Mouse (Mus musculus) colon, adult 2 months (tissue): ENCODE data around the gene Slc35f3. TPM values are rescaled to one million over a fixed set of nuclear protein-coding genes. Genes with fewer than 3 reads are reported as not detected.

Experiments used
- polyA plus RNA-seq: library from polyadenylated mRNA; depleted of rRNA; stranded (reverse); fragments of >200 nt; gene quantifications from 2 replicates; pipeline ENCODE4 v1.2.3, GENCODE M21; 2012; rRNA removed

Slc35f3 gene
- polyA plus RNA-seq = 0.07 and 0.10 TPM in 2 replicates

DNA sequence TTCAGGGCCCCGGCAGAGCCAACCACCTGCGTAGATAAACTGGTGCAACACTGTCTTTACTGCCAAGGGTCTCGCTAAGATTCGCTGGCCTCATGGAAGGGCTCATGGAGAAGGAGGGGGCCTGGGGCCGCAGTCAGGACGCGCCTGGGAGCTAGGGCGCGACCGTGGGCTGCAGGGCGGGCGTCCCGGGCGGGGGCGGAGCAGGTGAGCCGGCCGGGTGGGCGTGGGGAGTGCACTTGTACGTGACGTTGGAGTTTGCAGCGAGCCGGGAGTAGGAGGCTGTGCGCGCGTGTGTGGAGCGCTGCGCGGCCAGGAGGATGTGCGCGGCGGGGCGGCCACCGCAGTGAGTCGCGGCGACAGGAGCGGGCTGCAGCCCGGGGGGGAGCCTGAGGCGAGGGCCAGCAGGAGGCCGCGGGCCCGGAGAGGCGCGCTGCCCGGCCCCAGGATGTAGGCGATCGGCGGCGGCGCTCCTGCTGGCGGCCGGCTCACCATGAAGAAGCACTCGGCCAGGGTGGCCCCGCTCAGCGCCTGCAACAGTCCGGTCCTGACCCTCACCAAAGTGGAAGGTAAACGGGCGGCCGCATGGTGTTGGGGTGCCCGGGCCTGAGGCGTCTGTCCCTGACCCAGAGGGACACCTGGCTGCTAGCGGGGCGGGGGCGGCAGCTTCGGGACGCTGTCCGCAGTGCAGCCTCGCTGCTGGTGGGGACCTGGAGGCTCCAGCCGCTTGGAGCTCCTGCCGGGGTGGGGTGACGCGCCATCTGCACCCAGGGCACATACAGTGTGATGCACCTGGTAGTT, at the start of gene Slc35f3:
Gene Slc35f3 (plus strand): TSS at position 263 of the 798 bp plus-strand sequence.

GRCm38 (mm10) chr8:126422174-126422919, 124.0 kb downstream of the Slc35f3 start, which contains the start of gene Coa6:
Coa6 (plus strand) TSS chr8:126422515.

Other genes with a start within 250 kb of the Slc35f3 start
- gene Coa6, start 124.0 kb downstream of the Slc35f3 start, polyA plus RNA-seq = 76.5 and 79.4 TPM in 2 replicates
- gene Tarbp1, start 176.5 kb downstream of the Slc35f3 start, polyA plus RNA-seq = 5.7 and 6.4 TPM in 2 replicates